Mouse (Mus musculus): ENCODE data around the gene Galnt13.

GRCm38 (mm10) chr2:54565068-54565467, 129.0 kb downstream of the Galnt13 start:
- no peak for TF ChIP-seq CTCF (IDR thresholded peaks at IDR 0.05; ENCODE audit: low read depth)
- TF ChIP-seq EP300 (IDR thresholded peaks at IDR 0.05; ENCODE audit: low read depth), result no peak
